15 mouse cellular contexts compared by ENCODE assay signal in the genomic region with DNA sequence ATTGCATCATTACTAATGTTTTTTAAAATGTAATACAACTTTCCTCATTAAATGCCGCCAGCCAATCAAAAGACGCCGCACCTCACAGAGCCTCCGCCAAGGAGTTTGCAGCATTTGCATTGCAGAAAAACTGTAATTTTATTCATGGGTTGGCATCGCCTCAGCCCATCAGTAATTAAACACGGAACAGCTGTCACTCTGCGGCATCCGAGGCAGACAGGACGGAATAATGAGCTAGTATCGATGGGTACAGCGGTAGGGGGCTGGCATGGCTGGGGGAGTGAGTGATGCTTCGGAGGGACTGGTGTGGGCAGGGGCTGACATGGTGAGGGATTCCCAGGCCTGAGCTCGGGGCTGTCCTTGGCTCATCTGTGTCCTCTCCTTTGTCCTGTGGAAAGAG. TPM values are rescaled to one million over a fixed set of nuclear protein-coding genes. Genes with fewer than 3 reads are reported as not detected.
DNase-seq lines count a peak whose midpoint lies in the region; ATAC-seq and TF ChIP-seq lines count a peak whose summit lies in the region.
"Had no signal": no experiment of that assay in that cellular context is flagged by ENCODE, and none has a peak within 500 bp of the region (broad histone marks: within the 10 kb centered on the region; RNA-seq: fewer than 3 reads in every experiment).

No protein-coding gene starts in this region.

- WGBS in hindbrain, embryonic 12.5 days, result 50% methylated on average over 13 of the region's 13 CpGs
- 83% methylated on average over 13 of the region's 13 CpGs for WGBS in stomach, postnatal 0 days

- no peak for TF ChIP-seq CTCF in stomach, postnatal 0 days (IDR thresholded peaks at IDR 0.05; ENCODE audit: low read depth)

- H3K9ac ChIP-seq in hindbrain, embryonic 12.5 days, result no peak overlapping the region
- H3K9ac ChIP-seq in stomach, postnatal 0 days (ENCODE audit: low read length), result no peak overlapping the region
- H3K9ac ChIP-seq: liver, embryonic 15.5 days had no signal

- no peaks in the 10 kb centered on the region for H3K27me3 ChIP-seq in hindbrain, embryonic 12.5 days
- no peaks in the 10 kb centered on the region for H3K27me3 ChIP-seq in stomach, postnatal 0 days (ENCODE audit: control insufficient read depth, insufficient read depth, low read length)
- H3K27me3 ChIP-seq: liver, embryonic 15.5 days had no signal

- peak; percentile 92 for ATAC-seq in hindbrain, embryonic 12.5 days (ENCODE audit: low FRiP score)
- ATAC-seq in stomach, postnatal 0 days (ENCODE audit: low FRiP score, low TSS enrichment), result no peak
- ATAC-seq: intestine, postnatal 0 days had no signal

- H3K4me2 ChIP-seq in hindbrain, embryonic 12.5 days (replicated peaks), result peak overlapping the region; percentile 12; the same call in 1 of the 2 replicates
- no peak overlapping the region for H3K4me2 ChIP-seq in stomach, postnatal 0 days (replicated peaks; ENCODE audit: low read depth)
- H3K4me2 ChIP-seq: liver, embryonic 15.5 days had no signal

- no peak for TF ChIP-seq EP300 in stomach, postnatal 0 days (optimal IDR thresholded peaks at IDR 0.05)

- DNase-seq in right cerebral cortex, adult 2 months (ENCODE audit: low spot score in 2 of 2), result peak; percentile 5 to 8
- no peak for DNase-seq in right cerebral cortex, postnatal 36 days (ENCODE audit: low spot score in 2 of 2)
- DNase-seq in layer of hippocampus, postnatal 14 days (ENCODE audit: low spot score in 2 of 2), result peak; percentile 51 to 74
- DNase-seq in retina, embryonic 14.5 days (ENCODE audit: low spot score), result peak; percentile 19
- DNase-seq in gastrocnemius, adult 8-10 months (ENCODE audit: low spot score in 2 of 2), result no peak
- no peak for DNase-seq in c-Kit-positive CD71-positive TER-119-positive erythroid progenitor cells, embryonic 14.5 days (ENCODE audit: low spot score)
- no peak for DNase-seq in stomach, postnatal 0 days (ENCODE audit: low spot score)
- DNase-seq: adrenal gland, adult 2 months; cerebellum, adult 18-20 months; gastrocnemius, postnatal 14 days; thymus, postnatal 36 days had no signal

- peaks cover 17% of the 10 kb centered on the region for H3K4me1 ChIP-seq in hindbrain, embryonic 12.5 days
- no peaks in the 10 kb centered on the region for H3K4me1 ChIP-seq in stomach, postnatal 0 days (replicated peaks; ENCODE audit: control insufficient read depth, insufficient read depth)
- H3K4me1 ChIP-seq: liver, embryonic 15.5 days had no signal

- H3K9me3 ChIP-seq in hindbrain, embryonic 12.5 days (replicated peaks), result no peaks in the 10 kb centered on the region
- H3K9me3 ChIP-seq in stomach, postnatal 0 days (ENCODE audit: control insufficient read depth, low read length), result no peaks in the 10 kb centered on the region
- H3K9me3 ChIP-seq: liver, embryonic 15.5 days had no signal

- H3K27ac ChIP-seq in hindbrain, embryonic 12.5 days, result peak overlapping the region; percentile 61
- no peak overlapping the region for H3K27ac ChIP-seq in stomach, postnatal 0 days (replicated peaks)
- H3K27ac ChIP-seq: liver, embryonic 15.5 days had no signal

- no peak overlapping the region for H3K4me3 ChIP-seq in hindbrain, embryonic 12.5 days
- H3K4me3 ChIP-seq in stomach, postnatal 0 days (ENCODE audit: low read depth, low read length), result no peak overlapping the region
- H3K4me3 ChIP-seq: liver, embryonic 15.5 days had no signal

- H3K36me3 ChIP-seq in hindbrain, embryonic 12.5 days, result no peaks in the 10 kb centered on the region
- no peaks in the 10 kb centered on the region for H3K36me3 ChIP-seq in stomach, postnatal 0 days (ENCODE audit: control insufficient read depth, insufficient read depth, low read length)
- H3K36me3 ChIP-seq: liver, embryonic 15.5 days had no signal

RNA-seq across cellular contexts. Expression of a gene that starts 42.5 kb away (rescaled TPM):
- 55.6 and 56.0 TPM in 2 replicates for polyA plus RNA-seq in hindbrain, embryonic 12.5 days (2016; fragmentation: Nextera tagmentation; extraction: Ambion mirVana)
- total RNA-seq in layer of hippocampus, postnatal 14 days (2021), result 10 to 100 TPM; 34.9 to 35.6 TPM
- total RNA-seq in gastrocnemius, adult 8-10 months (2022), result 10 to 100 TPM; 27.4 to 31.8 (median 29.4) TPM
- 48.7 and 48.8 TPM in 2 replicates for polyA plus RNA-seq in stomach, postnatal 0 days (2015; fragmentation: Nextera tagmentation; extraction: Ambion mirVana)

RNA-seq across cellular contexts. Expression of a gene that starts 57.2 kb away (rescaled TPM):
- 22.4 and 24.7 TPM in 2 replicates for polyA plus RNA-seq in hindbrain, embryonic 12.5 days (2016; fragmentation: Nextera tagmentation; extraction: Ambion mirVana)
- 10 to 100 TPM; 29.6 to 34.3 TPM for total RNA-seq in layer of hippocampus, postnatal 14 days (2021)
- total RNA-seq in gastrocnemius, adult 8-10 months (2022), result 1 to 10 TPM in 1 of 4 experiments, under 1 TPM in 3; 0.29 to 1.6 (median 0.55) TPM
- 1.3 and 1.8 TPM in 2 replicates for polyA plus RNA-seq in stomach, postnatal 0 days (2015; fragmentation: Nextera tagmentation; extraction: Ambion mirVana)
- total RNA-seq: megakaryocyte-erythroid progenitor cell, adult 5-6 weeks had no signal

Comparison
In these comparisons a context has a peak if more than half of its experiments do, and no peak if none do; other contexts are left out.
1. DNase-seq: peak in right cerebral cortex, adult 2 months (2 of 2), layer of hippocampus, postnatal 14 days (2 of 2) and retina, embryonic 14.5 days (single experiment); none in right cerebral cortex, postnatal 36 days (0 of 2), gastrocnemius, adult 8-10 months (0 of 2), c-Kit-positive CD71-positive TER-119-positive erythroid progenitor cells, embryonic 14.5 days (single experiment) and stomach, postnatal 0 days (single experiment).
2. RNA of a gene that starts 57.2 kb away (total RNA-seq): 29.6 to 34.3 TPM in layer of hippocampus, postnatal 14 days; 0.29 to 1.6 TPM in gastrocnemius, adult 8-10 months; every median in the first group is over 10 times any median in the second.